Mouse (Mus musculus): ENCODE measurements around the gene Tra2a. TPM values are rescaled to one million over a fixed set of nuclear protein-coding genes. Genes with fewer than 3 reads are reported as not detected.
"Not testable (repeated sequence)": the region's sequence is repeated elsewhere in the genome, so short reads cannot be mapped to it uniquely, and the experiment has no call there.

Gene Tra2a
- 140 and 154 TPM in 2 replicates for polyA plus RNA-seq (2015; fragmentation: Nextera tagmentation; extraction: Ambion mirVana)

- peak within 1 kb of the TSS; percentile 82 for H3K4me2 ChIP-seq
- peak; percentile 96 for ATAC-seq (ENCODE audit: low read depth)
- peak within 1 kb of the TSS; percentile 99 for H3K27ac ChIP-seq (replicated peaks)
- peak within 1 kb of the TSS; percentile 97 for H3K4me3 ChIP-seq
- peak within 1 kb of the TSS; percentile 97 for H3K9ac ChIP-seq
- peaks cover 35% of the 10 kb centered on the region for H3K4me1 ChIP-seq (replicated peaks)
- H3K27me3 ChIP-seq = no peaks in the 10 kb centered on the region
- H3K36me3 ChIP-seq = no peaks in the 10 kb centered on the region
- under 1% methylated on average over 39 of the region's 39 CpGs for WGBS
- H3K9me3 ChIP-seq = no peaks in the 10 kb centered on the region
Measured at GRCm38 (mm10) chr6:49263847-49264243, at the start of gene Tra2a. Gene Tra2a (minus strand): TSS chr6:49264033.

GRCm38 (mm10) chr6:49298286-49298685 lies 34.5 kb upstream of the Tra2a start:
- H3K9ac ChIP-seq = no peak overlapping the region
- H3K27ac ChIP-seq (replicated peaks) = no peak overlapping the region
- no peaks in the 10 kb centered on the region for H3K27me3 ChIP-seq
- no peaks in the 10 kb centered on the region for H3K36me3 ChIP-seq
- no peaks in the 10 kb centered on the region for H3K9me3 ChIP-seq
- H3K4me2 ChIP-seq = no peak overlapping the region
- H3K4me3 ChIP-seq = no peak overlapping the region
- H3K4me1 ChIP-seq (replicated peaks) = no peaks in the 10 kb centered on the region
- no peak for ATAC-seq (ENCODE audit: low read depth)

GRCm38 (mm10) chr6:49282122-49282521 lies 18.3 kb upstream of the Tra2a start:
- no peak overlapping the region for H3K27ac ChIP-seq (replicated peaks)
- H3K36me3 ChIP-seq = no peaks in the 10 kb centered on the region
- H3K27me3 ChIP-seq = no peaks in the 10 kb centered on the region
- H3K4me2 ChIP-seq = no peak overlapping the region
- WGBS = 88% methylated on average over 1 of the region's 1 CpGs
- H3K9ac ChIP-seq = no peak overlapping the region
- H3K9me3 ChIP-seq = no peaks in the 10 kb centered on the region
- no peak for ATAC-seq (ENCODE audit: low read depth)
- no peak overlapping the region for H3K4me3 ChIP-seq
- H3K4me1 ChIP-seq (replicated peaks) = no peaks in the 10 kb centered on the region

GRCm38 (mm10) chr6:49280942-49281341 lies 17.1 kb upstream of the Tra2a start:
- H3K9ac ChIP-seq = no peak overlapping the region
- no peaks in the 10 kb centered on the region for H3K9me3 ChIP-seq
- no peak overlapping the region for H3K27ac ChIP-seq (replicated peaks)
- H3K36me3 ChIP-seq = no peaks in the 10 kb centered on the region
- WGBS = 44% methylated on average over 1 of the region's 1 CpGs
- no peak overlapping the region for H3K4me3 ChIP-seq
- ATAC-seq (ENCODE audit: low read depth) = no peak
- H3K4me2 ChIP-seq = no peak overlapping the region
- H3K27me3 ChIP-seq = no peaks in the 10 kb centered on the region
- H3K4me1 ChIP-seq (replicated peaks) = no peaks in the 10 kb centered on the region

GRCm38 (mm10) chr6:49275296-49275695 lies 11.5 kb upstream of the Tra2a start:
- H3K4me2 ChIP-seq = no peak overlapping the region
- 90% methylated on average over 7 of the region's 7 CpGs for WGBS
- H3K9me3 ChIP-seq = no peaks in the 10 kb centered on the region
- ATAC-seq (ENCODE audit: low read depth) = no peak
- H3K4me3 ChIP-seq = no peak overlapping the region
- no peak overlapping the region for H3K27ac ChIP-seq (replicated peaks)
- H3K4me1 ChIP-seq (replicated peaks) = no peaks in the 10 kb centered on the region
- no peaks in the 10 kb centered on the region for H3K36me3 ChIP-seq
- no peak overlapping the region for H3K9ac ChIP-seq
- H3K27me3 ChIP-seq = no peaks in the 10 kb centered on the region

GRCm38 (mm10) chr6:49274416-49275091 lies 10.7 kb upstream of the Tra2a start:
- WGBS = 43% methylated on average over 9 of the region's 9 CpGs

GRCm38 (mm10) chr6:49273934-49274333 lies 10.1 kb upstream of the Tra2a start:
- 0 out of 2 replicates have a peak overlapping the region, but pooled peaks have one; percentile 8 for H3K9ac ChIP-seq
- 19% methylated on average over 4 of the region's 4 CpGs for WGBS

More at GRCm38 (mm10) chr6:49274416-49275091, 10.7 kb upstream of the Tra2a start:
- Histone ChIP-seq H3K4me1 (replicated peaks) (no peaks in the 10 kb centered on the region), H3K27me3 (no peaks in the 10 kb centered on the region), H3K9ac (no peak overlapping the region), H3K4me2 (no peak overlapping the region), H3K36me3 (no peaks in the 10 kb centered on the region), H3K9me3 (no peaks in the 10 kb centered on the region), H3K27ac (replicated peaks) (no peak overlapping the region), H3K4me3 (no peak overlapping the region)
- no peak for ATAC-seq (ENCODE audit: low read depth)

GRCm38 (mm10) chr6:49272863-49273262 lies 9.0 kb upstream of the Tra2a start:
- ATAC-seq (ENCODE audit: low read depth) = no peak
- Histone ChIP-seq H3K27me3 (no peaks in the 10 kb centered on the region), H3K4me1 (replicated peaks) (no peaks in the 10 kb centered on the region), H3K4me2 (no peak overlapping the region), H3K36me3 (no peaks in the 10 kb centered on the region), H3K9ac (no peak overlapping the region), H3K9me3 (no peaks in the 10 kb centered on the region), H3K4me3 (no peak overlapping the region), H3K27ac (replicated peaks) (no peak overlapping the region)
- 90% methylated on average over 2 of the region's 2 CpGs for WGBS

More at GRCm38 (mm10) chr6:49273934-49274333, 10.1 kb upstream of the Tra2a start:
- H3K9me3 ChIP-seq = no peaks in the 10 kb centered on the region
- no peaks in the 10 kb centered on the region for H3K27me3 ChIP-seq
- H3K4me3 ChIP-seq = no peak overlapping the region
- no peak overlapping the region for H3K27ac ChIP-seq (replicated peaks)
- ATAC-seq (ENCODE audit: low read depth) = no peak
- no peaks in the 10 kb centered on the region for H3K4me1 ChIP-seq (replicated peaks)
- H3K4me2 ChIP-seq = no peak overlapping the region
- no peaks in the 10 kb centered on the region for H3K36me3 ChIP-seq

- Histone ChIP-seq H3K4me1 (replicated peaks) (no peaks in the 10 kb centered on the region), H3K27ac (replicated peaks) (no peak overlapping the region), H3K27me3 (no peaks in the 10 kb centered on the region), H3K9me3 (no peaks in the 10 kb centered on the region), H3K9ac (no peak overlapping the region), H3K4me3 (no peak overlapping the region), H3K36me3 (no peaks in the 10 kb centered on the region), H3K4me2 (no peak overlapping the region)
- WGBS = 86% methylated on average over 6 of the region's 6 CpGs
- no peak for ATAC-seq (ENCODE audit: low read depth)
Measured at GRCm38 (mm10) chr6:49271815-49272214, 8.0 kb upstream of the Tra2a start.

GRCm38 (mm10) chr6:49269923-49270322 lies 6.1 kb upstream of the Tra2a start:
- Histone ChIP-seq H3K27me3 (no peaks in the 10 kb centered on the region), H3K4me2 (no peak overlapping the region), H3K36me3 (no peaks in the 10 kb centered on the region), H3K4me3 (no peak overlapping the region), H3K9ac (no peak overlapping the region), H3K27ac (replicated peaks) (no peak overlapping the region), H3K9me3 (no peaks in the 10 kb centered on the region), H3K4me1 (replicated peaks) (no peaks in the 10 kb centered on the region)
- no peak for ATAC-seq (ENCODE audit: low read depth)
- WGBS = 55% methylated on average over 11 of the region's 11 CpGs

GRCm38 (mm10) chr6:49269200-49269599 lies 5.4 kb upstream of the Tra2a start:
- Histone ChIP-seq H3K27me3 (no peaks in the 10 kb centered on the region), H3K9me3 (no peaks in the 10 kb centered on the region), H3K36me3 (no peaks in the 10 kb centered on the region), H3K4me1 (replicated peaks) (no peaks in the 10 kb centered on the region), H3K4me2 (no peak overlapping the region), H3K27ac (replicated peaks) (no peak overlapping the region), H3K9ac (no peak overlapping the region), H3K4me3 (no peak overlapping the region)
- 21% methylated on average over 5 of the region's 5 CpGs for WGBS
- peak; percentile 66; the same call in 1 of the 2 replicates for ATAC-seq (ENCODE audit: low read depth)

GRCm38 (mm10) chr6:49267686-49268085 lies 3.9 kb upstream of the Tra2a start:
- Histone ChIP-seq H3K4me1 (replicated peaks) (no peaks in the 10 kb centered on the region), H3K9me3 (no peaks in the 10 kb centered on the region), H3K9ac (no peak overlapping the region), H3K27me3 (no peaks in the 10 kb centered on the region), H3K4me2 (no peak overlapping the region), H3K27ac (replicated peaks) (no peak overlapping the region), H3K36me3 (no peaks in the 10 kb centered on the region), H3K4me3 (no peak overlapping the region)
- 69% methylated on average over 4 of the region's 4 CpGs for WGBS
- no peak for ATAC-seq (ENCODE audit: low read depth)

GRCm38 (mm10) chr6:49265207-49265606 lies 1.4 kb upstream of the Tra2a start:
- not testable (repeated sequence) for H3K27me3 ChIP-seq; H3K4me3 ChIP-seq; H3K9me3 ChIP-seq; H3K9ac ChIP-seq; H3K27ac ChIP-seq (replicated peaks); H3K4me2 ChIP-seq; H3K36me3 ChIP-seq; ATAC-seq (ENCODE audit: low read depth)
- WGBS = 92% methylated on average over 1 of the region's 1 CpGs
- peaks cover 22% of the 10 kb centered on the region for H3K4me1 ChIP-seq (replicated peaks)
